Mouse (Mus musculus) liver, adult 2 months (tissue): ENCODE measurements around the gene Gm20696.

Experiments used
- CTCF ChIP-seq: fragments of 200-500 bp; IDR thresholded peaks from 2 replicates; pipeline ENCODE4 v1.5.1; 2011; ENCODE audit warnings: low read depth, low read length, control low read depth
- POLR2A ChIP-seq: fragments of 200-500 bp; IDR thresholded peaks from 2 replicates; pipeline ENCODE4 v1.6.1; 2011; ENCODE audit warnings: low read length, control low read depth; ENCODE audit not compliant: insufficient read depth; ENCODE audit errors: extremely low read depth

GRCm38 (mm10) chr6:99665457-99666317, 910 bp downstream of the Gm20696 start:
- TF ChIP-seq CTCF (no peak), POLR2A (no peak)
